Mouse (Mus musculus): ENCODE measurements around the gene Samd7. TPM values are rescaled to one million over a fixed set of nuclear protein-coding genes. Genes with fewer than 3 reads are reported as not detected.

The Samd7 gene
- polyA plus RNA-seq, 1 experiment = 0.02 TPM

- no peak for TF ChIP-seq CTCF (IDR thresholded peaks at IDR 0.05; ENCODE audit: extremely low read depth, insufficient read depth, insufficient read length, insufficient replicate concordance)
- TF ChIP-seq POLR2A (IDR thresholded peaks at IDR 0.05; ENCODE audit: low read depth, low read length) = no peak
- no peak overlapping the region for H3K27ac ChIP-seq (ENCODE audit: insufficient read depth, low read length)
- WGBS = 96% methylated on average over 1 of the region's 1 CpGs
Measured at GRCm38 (mm10) chr3:30771560-30771959, 25.5 kb downstream of the Samd7 start.

GRCm38 (mm10) chr3:30772631-30773030, 26.5 kb downstream of the Samd7 start:
- Histone ChIP-seq H3K36me3 (ENCODE audit: control insufficient read depth, insufficient read depth, low read length) (no peaks in the 10 kb centered on the region), H3K4me3 (ENCODE audit: extremely low read depth, insufficient read depth, insufficient read length) (no peak overlapping the region), H3K4me1 (ENCODE audit: control insufficient read depth, insufficient read depth, insufficient read length) (no peaks in the 10 kb centered on the region), H3K27me3 (ENCODE audit: control insufficient read depth, insufficient read depth, low read length) (no peaks in the 10 kb centered on the region), H3K27ac (ENCODE audit: insufficient read depth, low read length) (no peak overlapping the region)
- TF ChIP-seq POLR2A (IDR thresholded peaks at IDR 0.05; ENCODE audit: low read depth, low read length) = no peak
- TF ChIP-seq CTCF (IDR thresholded peaks at IDR 0.05; ENCODE audit: extremely low read depth, insufficient read depth, insufficient read length, insufficient replicate concordance) = no peak
- no peak for DNase-seq (ENCODE audit: low read depth in 1 of 2, low spot score in 2 of 2)
- WGBS = 86% methylated on average over 4 of the region's 4 CpGs

More at GRCm38 (mm10) chr3:30771560-30771959, 25.5 kb downstream of the Samd7 start:
- H3K27me3 ChIP-seq (ENCODE audit: control insufficient read depth, insufficient read depth, low read length) = no peaks in the 10 kb centered on the region
- H3K36me3 ChIP-seq (ENCODE audit: control insufficient read depth, insufficient read depth, low read length) = no peaks in the 10 kb centered on the region
- no peak for DNase-seq (ENCODE audit: low read depth in 1 of 2, low spot score in 2 of 2)
- H3K4me1 ChIP-seq (ENCODE audit: control insufficient read depth, insufficient read depth, insufficient read length) = no peaks in the 10 kb centered on the region
- no peak overlapping the region for H3K4me3 ChIP-seq (ENCODE audit: extremely low read depth, insufficient read depth, insufficient read length)

- 94% methylated on average over 5 of the region's 5 CpGs for WGBS
- TF ChIP-seq POLR2A (IDR thresholded peaks at IDR 0.05; ENCODE audit: low read depth, low read length) (no peak), CTCF (IDR thresholded peaks at IDR 0.05; ENCODE audit: extremely low read depth, insufficient read depth, insufficient read length, insufficient replicate concordance) (no peak)
Measured at GRCm38 (mm10) chr3:30774677-30775076, 28.6 kb downstream of the Samd7 start.

GRCm38 (mm10) chr3:30777984-30778383, 31.9 kb downstream of the Samd7 start:
- no peak for DNase-seq (ENCODE audit: low read depth in 1 of 2, low spot score in 2 of 2)
- H3K4me3 ChIP-seq (ENCODE audit: extremely low read depth, insufficient read depth, insufficient read length) = no peak overlapping the region
- no peaks in the 10 kb centered on the region for H3K36me3 ChIP-seq (ENCODE audit: control insufficient read depth, insufficient read depth, low read length)
- no peak for TF ChIP-seq CTCF (IDR thresholded peaks at IDR 0.05; ENCODE audit: extremely low read depth, insufficient read depth, insufficient read length, insufficient replicate concordance)
- no peaks in the 10 kb centered on the region for H3K27me3 ChIP-seq (ENCODE audit: control insufficient read depth, insufficient read depth, low read length)
- no peaks in the 10 kb centered on the region for H3K4me1 ChIP-seq (ENCODE audit: control insufficient read depth, insufficient read depth, insufficient read length)
- no peak overlapping the region for H3K27ac ChIP-seq (ENCODE audit: insufficient read depth, low read length)
- 74% methylated on average over 5 of the region's 5 CpGs for WGBS

More at GRCm38 (mm10) chr3:30774677-30775076, 28.6 kb downstream of the Samd7 start:
- no peaks in the 10 kb centered on the region for H3K4me1 ChIP-seq (ENCODE audit: control insufficient read depth, insufficient read depth, insufficient read length)
- no peak overlapping the region for H3K4me3 ChIP-seq (ENCODE audit: extremely low read depth, insufficient read depth, insufficient read length)
- no peaks in the 10 kb centered on the region for H3K27me3 ChIP-seq (ENCODE audit: control insufficient read depth, insufficient read depth, low read length)
- DNase-seq (ENCODE audit: low read depth in 1 of 2, low spot score in 2 of 2) = no peak
- H3K27ac ChIP-seq (ENCODE audit: insufficient read depth, low read length) = no peak overlapping the region
- H3K36me3 ChIP-seq (ENCODE audit: control insufficient read depth, insufficient read depth, low read length) = no peaks in the 10 kb centered on the region

GRCm38 (mm10) chr3:30788531-30788930, 42.4 kb downstream of the Samd7 start:
- no peak overlapping the region for H3K27ac ChIP-seq (ENCODE audit: insufficient read depth, low read length)
- no peak for TF ChIP-seq POLR2A (IDR thresholded peaks at IDR 0.05; ENCODE audit: low read depth, low read length)
- no peak for TF ChIP-seq CTCF (IDR thresholded peaks at IDR 0.05; ENCODE audit: extremely low read depth, insufficient read depth, insufficient read length, insufficient replicate concordance)
- H3K4me1 ChIP-seq (ENCODE audit: control insufficient read depth, insufficient read depth, insufficient read length) = no peaks in the 10 kb centered on the region
- H3K4me3 ChIP-seq (ENCODE audit: extremely low read depth, insufficient read depth, insufficient read length) = no peak overlapping the region
- H3K27me3 ChIP-seq (ENCODE audit: control insufficient read depth, insufficient read depth, low read length) = no peaks in the 10 kb centered on the region
- DNase-seq (ENCODE audit: low read depth in 1 of 2, low spot score in 2 of 2) = no peak
- H3K36me3 ChIP-seq (ENCODE audit: control insufficient read depth, insufficient read depth, low read length) = no peaks in the 10 kb centered on the region
- WGBS = 75% methylated on average over 5 of the region's 5 CpGs

- WGBS = under 1% methylated on average over 60 of the region's 62 CpGs
- Histone ChIP-seq H3K27ac (ENCODE audit: insufficient read depth, low read length) (peak within 1 kb of the TSS; percentile 97), H3K4me3 (ENCODE audit: extremely low read depth, insufficient read depth, insufficient read length) (peak within 1 kb of the TSS; percentile 91), H3K27me3 (ENCODE audit: control insufficient read depth, insufficient read depth, low read length) (no peaks in the 10 kb centered on the region), H3K36me3 (ENCODE audit: control insufficient read depth, insufficient read depth, low read length) (no peaks in the 10 kb centered on the region), H3K4me1 (ENCODE audit: control insufficient read depth, insufficient read depth, insufficient read length) (peaks cover 2% of the 10 kb centered on the region; the same call in 1 of the 2 replicates)
- DNase-seq (ENCODE audit: low read depth in 1 of 2, low spot score in 2 of 2) = peak; percentile 84 to 89
- TF ChIP-seq CTCF (IDR thresholded peaks at IDR 0.05; ENCODE audit: extremely low read depth, insufficient read depth, insufficient read length, insufficient replicate concordance) = no peak
- peak; percentile 65 for TF ChIP-seq POLR2A (IDR thresholded peaks at IDR 0.05; ENCODE audit: low read depth, low read length)
Measured at GRCm38 (mm10) chr3:30792737-30793402, 46.8 kb downstream of the Samd7 start, which contains the start of gene Sec62. TSS of gene Sec62 (plus strand) at chr3:30792875.
